Mouse (Mus musculus): ENCODE measurements around the gene Ugt1a6b.

Gene Ugt1a6b

GRCm38 (mm10) chr1:88237311-88237710, 134.3 kb downstream of the Ugt1a6b start:
- in situ Hi-C loops (cut with MboI, MseI), result no loop called here

GRCm38 (mm10) chr1:88238771-88239170, 135.7 kb downstream of the Ugt1a6b start:
- in situ Hi-C loops (cut with MboI, MseI), result no loop called here

- in situ Hi-C loops (cut with MboI, MseI), result no loop called here
Measured at GRCm38 (mm10) chr1:88240072-88240471, 137.0 kb downstream of the Ugt1a6b start.

- in situ Hi-C loops (cut with MboI, MseI), result no loop called here
Measured at GRCm38 (mm10) chr1:88240579-88240978, 137.5 kb downstream of the Ugt1a6b start.

- in situ Hi-C loops (cut with MboI, MseI), result no loop called here
Measured at GRCm38 (mm10) chr1:88243861-88244260, 140.8 kb downstream of the Ugt1a6b start.

- in situ Hi-C loops (cut with MboI, MseI), result no loop called here
Measured at GRCm38 (mm10) chr1:88245881-88246280, 142.8 kb downstream of the Ugt1a6b start.

- in situ Hi-C loops (cut with MboI, MseI), result no loop called here
Measured at GRCm38 (mm10) chr1:88246386-88246785, 143.3 kb downstream of the Ugt1a6b start.

GRCm38 (mm10) chr1:88247660-88248059, 144.6 kb downstream of the Ugt1a6b start:
- in situ Hi-C loops (cut with MboI, MseI), result no loop called here

GRCm38 (mm10) chr1:88248658-88249057, 145.6 kb downstream of the Ugt1a6b start:
- in situ Hi-C loops (cut with MboI, MseI), result no loop called here

GRCm38 (mm10) chr1:88249596-88249995, 146.5 kb downstream of the Ugt1a6b start:
- in situ Hi-C loops (cut with MboI, MseI), result no loop called here

GRCm38 (mm10) chr1:88250023-88250422, 147.0 kb downstream of the Ugt1a6b start:
- in situ Hi-C loops (cut with MboI, MseI), result no loop called here

GRCm38 (mm10) chr1:88253106-88253505, 150.1 kb downstream of the Ugt1a6b start:
- in situ Hi-C loops (cut with MboI, MseI), result no loop called here

GRCm38 (mm10) chr1:88253540-88253939, 150.5 kb downstream of the Ugt1a6b start:
- in situ Hi-C loops (cut with MboI, MseI), result no loop called here

GRCm38 (mm10) chr1:88254793-88255465, 151.9 kb downstream of the Ugt1a6b start:
- in situ Hi-C loops (cut with MboI, MseI), result no loop called here

GRCm38 (mm10) chr1:88255466-88255857, 152.4 kb downstream of the Ugt1a6b start:
- in situ Hi-C loops (cut with MboI, MseI), result no loop called here

GRCm38 (mm10) chr1:88255989-88256754, 153.1 kb downstream of the Ugt1a6b start:
- in situ Hi-C loops (cut with MboI, MseI), result no loop called here

GRCm38 (mm10) chr1:88256886-88257663, 154.0 kb downstream of the Ugt1a6b start:
- in situ Hi-C loops (cut with MboI, MseI), result no loop called here

- in situ Hi-C loops (cut with MboI, MseI), result no loop called here
Measured at GRCm38 (mm10) chr1:88257681-88258080, 154.6 kb downstream of the Ugt1a6b start.

GRCm38 (mm10) chr1:88258361-88258760, 155.3 kb downstream of the Ugt1a6b start:
- in situ Hi-C loops (cut with MboI, MseI), result no loop called here

- in situ Hi-C loops (cut with MboI, MseI), result no loop called here
Measured at GRCm38 (mm10) chr1:88258881-88259642, 156.0 kb downstream of the Ugt1a6b start.

- in situ Hi-C loops (cut with MboI, MseI), result no loop called here
Measured at GRCm38 (mm10) chr1:88259643-88260024, 156.6 kb downstream of the Ugt1a6b start.

GRCm38 (mm10) chr1:88260114-88260513, 157.1 kb downstream of the Ugt1a6b start:
- in situ Hi-C loops (cut with MboI, MseI), result no loop called here

Data from T-helper 1 cell (primary cell).